Mouse (Mus musculus): ENCODE data around the gene Ccdc24. TPM values are rescaled to one million over a fixed set of nuclear protein-coding genes. Genes with fewer than 3 reads are reported as not detected.

Gene Ccdc24
- polyA plus RNA-seq, 1 experiment, result 0.81 TPM

DNA sequence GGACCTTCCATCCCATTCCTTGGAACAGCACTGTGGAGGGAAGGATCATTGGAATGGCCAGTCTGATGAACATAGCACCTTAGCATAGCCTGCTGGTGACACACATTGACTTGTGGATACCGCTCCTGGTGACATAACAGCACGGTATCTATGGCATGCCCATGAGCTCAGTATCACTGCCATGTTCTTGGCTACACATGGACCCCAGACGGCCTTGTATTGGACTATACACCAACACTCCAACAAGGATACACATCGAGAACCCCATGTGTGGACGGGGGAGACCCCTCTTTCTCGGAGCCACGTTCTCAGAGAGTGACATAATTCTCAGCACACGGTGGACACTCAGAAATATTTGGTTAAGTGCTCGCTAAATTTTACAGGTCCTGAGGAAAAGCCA is 41.6 kb downstream of the Ccdc24 start:
- no peaks in the 10 kb centered on the region for H3K36me3 ChIP-seq (ENCODE audit: control insufficient read depth, insufficient read depth, low read length)
- H3K4me3 ChIP-seq (ENCODE audit: control insufficient read depth, insufficient read depth, low read length), result no peak overlapping the region
- H3K27me3 ChIP-seq (ENCODE audit: control insufficient read depth, insufficient read depth, low read length), result no peaks in the 10 kb centered on the region; the same call in 1 of the 2 replicates
- TF ChIP-seq POLR2A (IDR thresholded peaks at IDR 0.05; ENCODE audit: control insufficient read depth, extremely low read depth, insufficient read depth, low read length, poor library complexity) (no peak), CTCF (IDR thresholded peaks at IDR 0.05; ENCODE audit: borderline replicate concordance, control insufficient read depth, extremely low read depth, insufficient read depth, low read length, poor library complexity) (no peak)
- 97% methylated on average over 9 of the region's 9 CpGs for WGBS
- DNase-seq, result no peak
- H3K27ac ChIP-seq (ENCODE audit: control insufficient read depth, insufficient read depth, low read length), result no peak overlapping the region
- H3K4me1 ChIP-seq (replicated peaks; ENCODE audit: control insufficient read depth, insufficient read depth, low read length), result peaks cover 8% of the 10 kb centered on the region; the same call in 1 of the 2 replicates

DNA sequence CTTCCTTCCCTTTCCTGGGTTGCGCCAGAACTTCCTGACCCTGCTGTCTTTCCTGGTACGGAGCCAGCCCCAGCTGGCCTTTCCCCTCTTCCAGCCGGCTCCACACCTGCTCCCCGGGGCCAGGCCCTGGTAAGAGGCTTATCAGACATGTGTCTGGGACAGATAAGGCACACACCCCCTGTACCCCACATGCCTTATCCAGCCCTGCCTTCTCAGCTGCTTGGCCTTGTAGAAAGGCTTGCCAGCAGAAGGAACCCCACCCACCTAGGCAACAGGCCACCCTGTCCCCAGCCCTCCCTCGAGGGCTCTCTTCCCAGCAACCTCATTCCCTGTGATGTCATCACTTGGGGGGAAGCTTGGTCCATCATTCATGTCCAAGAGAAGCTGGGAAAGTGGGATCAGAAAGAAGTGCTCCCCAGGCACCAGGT is 42.2 kb downstream of the Ccdc24 start:
- TF ChIP-seq CTCF (IDR thresholded peaks at IDR 0.05; ENCODE audit: borderline replicate concordance, control insufficient read depth, extremely low read depth, insufficient read depth, low read length, poor library complexity) (no peak), POLR2A (IDR thresholded peaks at IDR 0.05; ENCODE audit: control insufficient read depth, extremely low read depth, insufficient read depth, low read length, poor library complexity) (no peak)
- Histone ChIP-seq H3K27me3 (ENCODE audit: control insufficient read depth, insufficient read depth, low read length) (no peaks in the 10 kb centered on the region; the same call in 1 of the 2 replicates), H3K4me3 (ENCODE audit: control insufficient read depth, insufficient read depth, low read length) (no peak overlapping the region), H3K4me1 (replicated peaks; ENCODE audit: control insufficient read depth, insufficient read depth, low read length) (0 out of 2 replicates have a peak, but pooled peaks cover 2% of the 10 kb centered on the region), H3K27ac (ENCODE audit: control insufficient read depth, insufficient read depth, low read length) (no peak overlapping the region), H3K36me3 (ENCODE audit: control insufficient read depth, insufficient read depth, low read length) (no peaks in the 10 kb centered on the region)
- WGBS, result 41% methylated on average over 5 of the region's 5 CpGs
- no peak for DNase-seq

DNA sequence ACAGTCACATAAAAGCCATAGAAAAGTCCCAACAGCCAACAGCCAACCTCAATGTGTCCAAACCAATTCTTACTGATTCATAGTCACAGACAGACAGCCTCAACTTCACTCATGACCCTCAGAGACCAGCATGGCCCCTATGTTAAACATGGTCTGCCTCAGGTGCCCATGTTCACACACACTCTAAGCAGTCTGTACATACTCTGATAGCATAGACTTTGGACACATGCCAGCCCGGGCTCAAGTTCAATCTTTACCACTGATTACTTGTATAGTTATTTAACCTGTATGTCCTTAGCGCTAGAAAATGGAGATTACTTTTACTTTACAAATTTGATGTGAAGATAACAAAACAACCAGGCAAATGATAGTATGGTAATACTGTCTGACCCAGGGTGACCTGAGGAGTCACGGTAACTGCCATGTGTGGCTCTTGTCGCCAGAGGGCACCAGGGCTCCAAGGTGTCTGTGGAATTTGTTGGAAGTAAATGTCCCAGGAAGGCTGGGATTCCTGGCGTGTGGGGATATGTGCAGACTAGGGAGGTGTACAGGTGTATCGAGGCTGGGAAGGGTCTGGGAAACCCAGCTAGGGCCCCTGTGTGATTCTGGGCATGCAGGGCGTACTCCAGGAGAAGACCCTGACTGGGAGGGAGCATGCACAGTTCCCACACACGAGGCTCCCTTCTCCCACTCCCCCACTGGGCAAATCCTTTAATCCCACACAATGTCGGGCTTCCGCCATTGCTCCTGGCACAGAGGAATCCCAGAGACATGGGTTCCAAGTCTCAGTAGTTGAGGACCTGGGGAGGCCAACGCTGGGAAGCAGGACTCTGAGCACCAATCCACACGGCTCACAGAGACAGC is 42.9 kb downstream of the Ccdc24 start:
- Histone ChIP-seq H3K27me3 (ENCODE audit: control insufficient read depth, insufficient read depth, low read length) (no peaks in the 10 kb centered on the region; the same call in 1 of the 2 replicates), H3K27ac (ENCODE audit: control insufficient read depth, insufficient read depth, low read length) (no peak overlapping the region), H3K4me1 (replicated peaks; ENCODE audit: control insufficient read depth, insufficient read depth, low read length) (no peaks in the 10 kb centered on the region), H3K4me3 (ENCODE audit: control insufficient read depth, insufficient read depth, low read length) (no peak overlapping the region), H3K36me3 (ENCODE audit: control insufficient read depth, insufficient read depth, low read length) (no peaks in the 10 kb centered on the region)
- TF ChIP-seq POLR2A (IDR thresholded peaks at IDR 0.05; ENCODE audit: control insufficient read depth, extremely low read depth, insufficient read depth, low read length, poor library complexity) (no peak), CTCF (IDR thresholded peaks at IDR 0.05; ENCODE audit: borderline replicate concordance, control insufficient read depth, extremely low read depth, insufficient read depth, low read length, poor library complexity) (peak; percentile 39; the same call in 1 of the 2 replicates)
- 27% methylated on average over 12 of the region's 12 CpGs for WGBS
- DNase-seq, result peak; percentile 14

DNA sequence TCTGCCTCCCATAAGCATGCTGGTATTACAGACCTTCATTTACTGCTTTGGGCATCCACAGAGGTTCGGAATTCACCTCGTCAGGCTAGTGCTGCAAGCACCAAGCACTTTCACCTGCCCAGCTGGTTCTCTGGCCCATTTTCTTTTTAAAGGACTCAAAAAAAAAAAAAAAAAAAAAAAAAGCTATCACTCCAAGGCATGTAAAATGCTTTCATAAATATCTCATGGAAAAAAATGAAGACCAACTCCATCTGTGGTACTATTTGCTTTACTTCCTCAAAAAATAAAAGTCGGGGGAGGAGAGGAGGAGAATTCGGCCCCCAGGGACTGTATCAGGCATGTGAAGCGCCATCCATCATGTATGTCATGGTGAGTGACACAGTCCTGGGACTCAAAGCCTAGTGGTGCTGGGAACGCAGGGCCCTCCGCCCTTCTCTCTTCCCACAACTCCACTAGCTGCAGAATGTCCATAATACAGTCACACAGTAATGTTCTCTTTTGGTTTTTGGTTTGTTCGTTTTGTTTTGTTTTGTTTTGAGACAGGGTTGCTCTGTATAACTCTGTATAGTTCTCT is 43.7 kb downstream of the Ccdc24 start:
- H3K4me3 ChIP-seq (ENCODE audit: control insufficient read depth, insufficient read depth, low read length), result no peak overlapping the region
- WGBS, result 48% methylated on average over 8 of the region's 8 CpGs
- H3K36me3 ChIP-seq (ENCODE audit: control insufficient read depth, insufficient read depth, low read length), result no peaks in the 10 kb centered on the region

DNA sequence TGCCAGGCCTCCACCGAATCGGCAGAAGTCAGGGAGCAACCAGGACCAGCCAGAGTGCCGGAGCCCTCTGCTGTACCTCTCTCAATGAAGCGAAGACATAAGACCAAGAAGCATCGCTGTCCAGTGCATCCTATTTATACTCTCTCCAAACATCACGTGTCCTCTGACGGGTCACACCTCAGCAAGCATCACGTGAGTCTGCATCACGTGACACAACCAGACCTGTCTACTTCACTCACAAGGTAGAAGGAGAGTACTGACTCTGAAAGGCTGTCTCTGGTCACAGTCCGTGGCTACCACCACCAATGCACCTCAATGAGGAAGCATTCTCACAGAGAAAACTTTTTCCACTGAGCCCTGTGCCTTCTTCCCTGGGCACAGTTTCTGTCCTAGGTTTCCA is 54.3 kb downstream of the Ccdc24 start:
- Histone ChIP-seq H3K4me1 (replicated peaks; ENCODE audit: control insufficient read depth, insufficient read depth, low read length) (peaks cover 5% of the 10 kb centered on the region), H3K27ac (ENCODE audit: control insufficient read depth, insufficient read depth, low read length) (no peak overlapping the region), H3K36me3 (ENCODE audit: control insufficient read depth, insufficient read depth, low read length) (no peaks in the 10 kb centered on the region), H3K4me3 (ENCODE audit: control insufficient read depth, insufficient read depth, low read length) (no peak overlapping the region), H3K27me3 (ENCODE audit: control insufficient read depth, insufficient read depth, low read length) (no peaks in the 10 kb centered on the region)
- no peak for TF ChIP-seq CTCF (IDR thresholded peaks at IDR 0.05; ENCODE audit: borderline replicate concordance, control insufficient read depth, extremely low read depth, insufficient read depth, low read length, poor library complexity)
- no peak for TF ChIP-seq POLR2A (IDR thresholded peaks at IDR 0.05; ENCODE audit: control insufficient read depth, extremely low read depth, insufficient read depth, low read length, poor library complexity)
- 94% methylated on average over 10 of the region's 10 CpGs for WGBS
- DNase-seq, result no peak

More for the DNA sequence above, 43.7 kb downstream of the Ccdc24 start:
- H3K27ac ChIP-seq (ENCODE audit: control insufficient read depth, insufficient read depth, low read length), result no peak overlapping the region
- TF ChIP-seq POLR2A (IDR thresholded peaks at IDR 0.05; ENCODE audit: control insufficient read depth, extremely low read depth, insufficient read depth, low read length, poor library complexity), result no peak
- no peak for TF ChIP-seq CTCF (IDR thresholded peaks at IDR 0.05; ENCODE audit: borderline replicate concordance, control insufficient read depth, extremely low read depth, insufficient read depth, low read length, poor library complexity)
- H3K4me1 ChIP-seq (replicated peaks; ENCODE audit: control insufficient read depth, insufficient read depth, low read length), result no peaks in the 10 kb centered on the region
- no peak for DNase-seq
- H3K27me3 ChIP-seq (ENCODE audit: control insufficient read depth, insufficient read depth, low read length), result no peaks in the 10 kb centered on the region; the same call in 1 of the 2 replicates

DNA sequence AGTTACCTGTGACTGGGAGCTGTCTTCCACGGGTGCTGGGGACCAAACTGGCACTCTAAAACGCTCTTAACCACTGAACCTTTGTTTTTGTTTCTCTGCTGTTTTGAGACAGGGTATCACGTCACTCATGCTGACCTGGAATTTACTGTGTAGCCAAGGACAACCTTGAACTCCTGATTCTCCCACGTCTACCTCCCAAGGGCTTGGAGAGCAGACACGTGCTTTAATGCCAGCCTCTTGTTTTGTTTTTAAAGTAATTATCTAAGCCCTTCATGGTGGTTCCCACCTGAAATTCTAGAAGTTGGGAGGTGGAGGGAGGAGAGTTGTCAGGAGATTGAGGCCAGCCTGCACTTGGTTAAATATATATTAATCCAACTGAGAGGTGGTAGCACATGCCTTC is 55.6 kb downstream of the Ccdc24 start:
- DNase-seq, result no peak
- no peak overlapping the region for H3K27ac ChIP-seq (ENCODE audit: control insufficient read depth, insufficient read depth, low read length)
- no peaks in the 10 kb centered on the region for H3K27me3 ChIP-seq (ENCODE audit: control insufficient read depth, insufficient read depth, low read length)
- peaks cover 5% of the 10 kb centered on the region for H3K4me1 ChIP-seq (replicated peaks; ENCODE audit: control insufficient read depth, insufficient read depth, low read length)
- TF ChIP-seq POLR2A (IDR thresholded peaks at IDR 0.05; ENCODE audit: control insufficient read depth, extremely low read depth, insufficient read depth, low read length, poor library complexity) (no peak), CTCF (IDR thresholded peaks at IDR 0.05; ENCODE audit: borderline replicate concordance, control insufficient read depth, extremely low read depth, insufficient read depth, low read length, poor library complexity) (no peak)
- WGBS, result 89% methylated on average over 5 of the region's 5 CpGs
- no peaks in the 10 kb centered on the region for H3K36me3 ChIP-seq (ENCODE audit: control insufficient read depth, insufficient read depth, low read length)
- no peak overlapping the region for H3K4me3 ChIP-seq (ENCODE audit: control insufficient read depth, insufficient read depth, low read length)

Other genes starting within 250 kb of the Ccdc24 start
- 30.2 and 31.9 TPM in 2 replicates for gene Dmap1, start 190.3 kb downstream of the Ccdc24 start, polyA plus RNA-seq (2012; rRNA removed)
- 0.09 TPM in 1 of 2 replicates, not detected in the other for gene Gm12845, start 148.1 kb downstream of the Ccdc24 start, polyA plus RNA-seq (2012; rRNA removed)
- not detected in 2 replicates for gene Klf17, start 106.9 kb downstream of the Ccdc24 start, polyA plus RNA-seq (2012; rRNA removed)
- gene Slc6a9, start 38.1 kb downstream of the Ccdc24 start, polyA plus RNA-seq (2012; rRNA removed), result 4.7 and 8.2 TPM in 2 replicates
- 3.7 and 4.4 TPM in 2 replicates for gene B4galt2, start 10.9 kb upstream of the Ccdc24 start, polyA plus RNA-seq (2012; rRNA removed)
- gene Atp6v0b, start 14.8 kb upstream of the Ccdc24 start, polyA plus RNA-seq (2012; rRNA removed), result 372 and 526 TPM in 2 replicates
- gene Dph2, start 19.5 kb upstream of the Ccdc24 start, polyA plus RNA-seq (2012; rRNA removed), result 38.8 and 45.8 TPM in 2 replicates
- gene Ipo13, start 42.4 kb upstream of the Ccdc24 start, polyA plus RNA-seq (2012; rRNA removed), result 87.7 and 96.0 TPM in 2 replicates
- 0.26 and 0.27 TPM in 2 replicates for gene Artn, start 57.2 kb upstream of the Ccdc24 start, polyA plus RNA-seq (2012; rRNA removed)

All from thymus, adult 2 months (tissue).